Mouse (Mus musculus): ENCODE results near the gene Plxdc1. TPM values are rescaled to one million over a fixed set of nuclear protein-coding genes. Genes with fewer than 3 reads are reported as not detected.
A peak's percentile ranks its signal among the peaks of the same experiment; 100 is the strongest.
"Not testable (repeated sequence)": the region's sequence is repeated elsewhere in the genome, so short reads cannot be mapped to it uniquely, and the experiment has no call there.

The Plxdc1 gene
- polyA plus RNA-seq, 1 experiment from 2014 or later, result 0.20 TPM

GRCm38 (mm10) chr11:97953179-97953938 lies 32.9 kb downstream of the Plxdc1 start:
- Histone ChIP-seq H3K27ac (ENCODE audit: low read depth, low read length) (no peak overlapping the region), H3K9ac (ENCODE audit: low read length) (no peak overlapping the region), H3K4me2 (ENCODE audit: low read depth, low read length, severe bottlenecking) (no peak overlapping the region), H3K36me3 (ENCODE audit: control insufficient read depth, insufficient read depth, low read length) (no peaks in the 10 kb centered on the region), H3K4me1 (replicated peaks; ENCODE audit: control insufficient read depth, insufficient read depth, low read length) (peaks cover 11% of the 10 kb centered on the region), H3K27me3 (ENCODE audit: control insufficient read depth, insufficient read depth, low read length) (no peaks in the 10 kb centered on the region), H3K4me3 (ENCODE audit: low read depth, low read length) (no peak overlapping the region), H3K9me3 (ENCODE audit: control insufficient read depth, low read length) (no peaks in the 10 kb centered on the region)
- ATAC-seq (replicated peaks; ENCODE audit: low FRiP score), result no peak
- 84% methylated on average over 16 of the region's 16 CpGs for WGBS
- DNase-seq (ENCODE audit: low spot score), result no peak

- no peak overlapping the region for H3K27ac ChIP-seq (ENCODE audit: low read depth, low read length)
- H3K9me3 ChIP-seq (ENCODE audit: control insufficient read depth, low read length), result no peaks in the 10 kb centered on the region
- H3K4me1 ChIP-seq (replicated peaks; ENCODE audit: control insufficient read depth, insufficient read depth, low read length), result peaks cover 11% of the 10 kb centered on the region
- no peak overlapping the region for H3K4me3 ChIP-seq (ENCODE audit: low read depth, low read length)
- ATAC-seq (replicated peaks; ENCODE audit: low FRiP score), result no peak
- no peak overlapping the region for H3K4me2 ChIP-seq (ENCODE audit: low read depth, low read length, severe bottlenecking)
- no peaks in the 10 kb centered on the region for H3K36me3 ChIP-seq (ENCODE audit: control insufficient read depth, insufficient read depth, low read length)
- no peak for DNase-seq (ENCODE audit: low spot score)
- WGBS, result 91% methylated on average over 1 of the region's 1 CpGs
- H3K27me3 ChIP-seq (ENCODE audit: control insufficient read depth, insufficient read depth, low read length), result no peaks in the 10 kb centered on the region
- no peak overlapping the region for H3K9ac ChIP-seq (ENCODE audit: low read length)
These were observed 33.8 kb downstream of the Plxdc1 start for GRCm38 (mm10) chr11:97952367-97953006.

GRCm38 (mm10) chr11:97949703-97950475 lies 36.4 kb downstream of the Plxdc1 start:
- peak overlapping the region; percentile 68; the same call in 1 of the 2 replicates for H3K27ac ChIP-seq (ENCODE audit: low read depth, low read length)
- H3K4me2 ChIP-seq (ENCODE audit: low read depth, low read length, severe bottlenecking), result peak overlapping the region; percentile 27; the same call in 1 of the 2 replicates
- peak overlapping the region; percentile 43; the same call in 1 of the 2 replicates for H3K9ac ChIP-seq (ENCODE audit: low read length)
- H3K27me3 ChIP-seq (ENCODE audit: control insufficient read depth, insufficient read depth, low read length), result no peaks in the 10 kb centered on the region
- peak; percentile 75 for DNase-seq (ENCODE audit: low spot score)
- peaks cover 11% of the 10 kb centered on the region for H3K4me1 ChIP-seq (replicated peaks; ENCODE audit: control insufficient read depth, insufficient read depth, low read length)
- 41% methylated on average over 20 of the region's 20 CpGs for WGBS
- peak; percentile 78 for ATAC-seq (replicated peaks; ENCODE audit: low FRiP score)
- no peak overlapping the region for H3K4me3 ChIP-seq (ENCODE audit: low read depth, low read length)
- no peaks in the 10 kb centered on the region for H3K36me3 ChIP-seq (ENCODE audit: control insufficient read depth, insufficient read depth, low read length)
- no peaks in the 10 kb centered on the region for H3K9me3 ChIP-seq (ENCODE audit: control insufficient read depth, low read length)

GRCm38 (mm10) chr11:97947426-97947825 lies 38.8 kb downstream of the Plxdc1 start:
- H3K27ac ChIP-seq (ENCODE audit: low read depth, low read length), result no peak overlapping the region
- peak; percentile 79 for DNase-seq (ENCODE audit: low spot score)
- H3K9me3 ChIP-seq (ENCODE audit: control insufficient read depth, low read length), result no peaks in the 10 kb centered on the region
- H3K4me3 ChIP-seq (ENCODE audit: low read depth, low read length), result no peak overlapping the region
- no peak overlapping the region for H3K4me2 ChIP-seq (ENCODE audit: low read depth, low read length, severe bottlenecking)
- ATAC-seq (replicated peaks; ENCODE audit: low FRiP score), result no peak
- peaks cover 11% of the 10 kb centered on the region for H3K4me1 ChIP-seq (replicated peaks; ENCODE audit: control insufficient read depth, insufficient read depth, low read length)
- H3K27me3 ChIP-seq (ENCODE audit: control insufficient read depth, insufficient read depth, low read length), result no peaks in the 10 kb centered on the region
- H3K9ac ChIP-seq (ENCODE audit: low read length), result no peak overlapping the region
- no peaks in the 10 kb centered on the region for H3K36me3 ChIP-seq (ENCODE audit: control insufficient read depth, insufficient read depth, low read length)
- WGBS, result 14% methylated on average over 7 of the region's 7 CpGs

GRCm38 (mm10) chr11:97945738-97946289 lies 40.4 kb downstream of the Plxdc1 start:
- ATAC-seq (replicated peaks; ENCODE audit: low FRiP score); H3K9ac ChIP-seq (ENCODE audit: low read length); H3K36me3 ChIP-seq (ENCODE audit: control insufficient read depth, insufficient read depth, low read length); H3K4me3 ChIP-seq (ENCODE audit: low read depth, low read length); H3K27me3 ChIP-seq (ENCODE audit: control insufficient read depth, insufficient read depth, low read length); DNase-seq (ENCODE audit: low spot score); H3K9me3 ChIP-seq (ENCODE audit: control insufficient read depth, low read length); H3K27ac ChIP-seq (ENCODE audit: low read depth, low read length); H3K4me2 ChIP-seq (ENCODE audit: low read depth, low read length, severe bottlenecking): not testable (repeated sequence)
- H3K4me1 ChIP-seq (replicated peaks; ENCODE audit: control insufficient read depth, insufficient read depth, low read length), result peaks cover 11% of the 10 kb centered on the region
- 94% methylated on average over 7 of the region's 7 CpGs for WGBS

GRCm38 (mm10) chr11:97945031-97945430 lies 41.2 kb downstream of the Plxdc1 start:
- no peaks in the 10 kb centered on the region for H3K36me3 ChIP-seq (ENCODE audit: control insufficient read depth, insufficient read depth, low read length)
- no peak for ATAC-seq (replicated peaks; ENCODE audit: low FRiP score)
- DNase-seq (ENCODE audit: low spot score), result no peak
- 86% methylated on average over 10 of the region's 10 CpGs for WGBS
- no peak overlapping the region for H3K9ac ChIP-seq (ENCODE audit: low read length)
- H3K27me3 ChIP-seq (ENCODE audit: control insufficient read depth, insufficient read depth, low read length), result no peaks in the 10 kb centered on the region
- no peak overlapping the region for H3K27ac ChIP-seq (ENCODE audit: low read depth, low read length)
- no peak overlapping the region for H3K4me2 ChIP-seq (ENCODE audit: low read depth, low read length, severe bottlenecking)
- H3K4me3 ChIP-seq (ENCODE audit: low read depth, low read length), result no peak overlapping the region
- H3K4me1 ChIP-seq (replicated peaks; ENCODE audit: control insufficient read depth, insufficient read depth, low read length), result peaks cover 5% of the 10 kb centered on the region; the same call in 1 of the 2 replicates
- H3K9me3 ChIP-seq (ENCODE audit: control insufficient read depth, low read length), result no peaks in the 10 kb centered on the region

- Histone ChIP-seq H3K9ac (ENCODE audit: low read length) (no peak overlapping the region), H3K4me2 (ENCODE audit: low read depth, low read length, severe bottlenecking) (no peak overlapping the region), H3K4me3 (ENCODE audit: low read depth, low read length) (no peak overlapping the region), H3K9me3 (ENCODE audit: control insufficient read depth, low read length) (no peaks in the 10 kb centered on the region), H3K27ac (ENCODE audit: low read depth, low read length) (no peak overlapping the region), H3K27me3 (ENCODE audit: control insufficient read depth, insufficient read depth, low read length) (no peaks in the 10 kb centered on the region), H3K36me3 (ENCODE audit: control insufficient read depth, insufficient read depth, low read length) (no peaks in the 10 kb centered on the region), H3K4me1 (replicated peaks; ENCODE audit: control insufficient read depth, insufficient read depth, low read length) (no peaks in the 10 kb centered on the region)
- ATAC-seq (replicated peaks; ENCODE audit: low FRiP score), result no peak
- no peak for DNase-seq (ENCODE audit: low spot score)
- WGBS, result 86% methylated on average over 5 of the region's 5 CpGs
These were observed 43.0 kb downstream of the Plxdc1 start for GRCm38 (mm10) chr11:97943256-97943655.

GRCm38 (mm10) chr11:97942420-97943111 lies 43.7 kb downstream of the Plxdc1 start:
- H3K27me3 ChIP-seq (ENCODE audit: control insufficient read depth, insufficient read depth, low read length), result no peaks in the 10 kb centered on the region
- no peak overlapping the region for H3K9ac ChIP-seq (ENCODE audit: low read length)
- no peak for ATAC-seq (replicated peaks; ENCODE audit: low FRiP score)
- H3K9me3 ChIP-seq (ENCODE audit: control insufficient read depth, low read length), result no peaks in the 10 kb centered on the region
- no peaks in the 10 kb centered on the region for H3K36me3 ChIP-seq (ENCODE audit: control insufficient read depth, insufficient read depth, low read length)
- no peak for DNase-seq (ENCODE audit: low spot score)
- H3K4me3 ChIP-seq (ENCODE audit: low read depth, low read length), result no peak overlapping the region
- H3K4me2 ChIP-seq (ENCODE audit: low read depth, low read length, severe bottlenecking), result no peak overlapping the region
- 85% methylated on average over 15 of the region's 15 CpGs for WGBS
- H3K4me1 ChIP-seq (replicated peaks; ENCODE audit: control insufficient read depth, insufficient read depth, low read length), result no peaks in the 10 kb centered on the region
- no peak overlapping the region for H3K27ac ChIP-seq (ENCODE audit: low read depth, low read length)

Measured in forebrain, embryonic 11.5 days (tissue).